Mouse (Mus musculus) yolk sac, embryonic 10.5 days (tissue): Measurements from ENCODE around the gene Sele.
"Not testable (repeated sequence)": the region's sequence is repeated elsewhere in the genome, so short reads cannot be mapped to it uniquely, and the experiment has no call there.

Experiments
- DNase-seq: peaks from one replicate; pipeline ENCODE4 v3.0.0-alpha.2; 2017; ENCODE audit warnings: low spot score

Sele gene

DNA sequence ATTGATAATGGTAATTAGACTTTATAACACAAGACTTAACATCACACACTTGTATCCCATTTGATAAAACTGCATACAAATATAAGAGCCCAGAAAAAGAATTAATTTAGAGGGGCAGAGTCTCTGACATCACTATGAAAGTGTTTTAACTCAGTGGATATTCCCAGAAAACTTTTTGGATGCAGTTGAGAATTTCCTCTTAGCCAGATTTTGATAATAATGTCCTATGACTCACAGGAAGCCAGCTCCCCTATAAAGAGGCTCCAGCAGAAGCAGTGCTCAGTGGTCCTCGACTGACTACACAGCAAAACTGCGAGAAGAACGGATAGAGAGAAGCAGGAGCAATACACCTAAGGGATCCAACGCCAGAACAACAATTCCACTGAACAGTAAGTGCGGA, at the start of gene Sele:
TSS of gene Sele (plus strand) at position 301 of the 400 bp plus-strand sequence.
- no peak for DNase-seq

DNA sequence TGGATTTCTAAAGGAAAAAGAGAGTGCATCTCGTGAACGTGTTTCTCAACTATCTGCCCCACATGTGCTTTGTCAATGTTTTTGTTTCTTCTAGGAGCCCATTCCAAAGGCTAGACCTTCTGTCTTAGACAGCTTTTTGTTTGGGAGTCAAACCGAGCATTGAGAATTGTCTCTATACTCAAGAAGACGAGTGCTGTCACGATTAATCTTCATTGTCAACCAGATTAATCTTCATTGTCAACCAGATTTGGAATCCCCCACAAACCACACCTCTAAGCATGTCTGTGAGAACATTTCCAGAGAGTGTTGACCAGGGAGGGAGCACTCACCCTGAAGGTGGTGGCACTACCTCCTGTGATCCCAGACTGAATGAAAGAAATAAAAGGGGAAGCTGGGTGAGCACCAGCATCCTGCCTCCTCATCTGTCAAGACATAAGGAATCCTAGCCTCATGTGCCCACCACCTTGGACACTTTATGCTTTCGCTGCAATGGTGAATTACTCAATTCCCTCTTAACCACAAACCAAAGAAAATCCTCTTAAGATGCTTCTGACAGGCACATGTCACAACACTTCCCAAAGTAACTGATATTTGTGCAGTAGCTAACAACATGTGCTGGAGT, 46.1 kb upstream of the Sele start:
- DNase-seq: no peak

DNA sequence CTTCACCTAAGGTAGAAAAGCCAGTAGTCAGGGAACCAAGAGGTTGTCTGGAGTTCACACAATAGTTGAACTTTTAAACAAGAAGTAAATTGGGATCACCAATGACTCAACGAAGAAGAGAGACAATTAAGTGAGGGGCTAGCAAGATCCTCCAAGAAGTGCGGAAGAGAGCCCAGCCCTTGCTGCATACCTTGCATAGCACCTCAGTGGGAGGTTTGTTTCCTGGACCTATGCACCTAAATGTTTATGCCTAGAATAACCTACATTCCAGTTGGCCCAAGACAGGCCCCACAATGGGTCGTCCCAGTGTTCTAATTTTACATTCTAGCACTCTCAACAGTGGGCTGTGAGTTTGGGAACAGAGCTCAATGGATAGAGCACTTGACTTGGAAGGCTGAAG, 43.7 kb upstream of the Sele start:
- no peak for DNase-seq

DNA sequence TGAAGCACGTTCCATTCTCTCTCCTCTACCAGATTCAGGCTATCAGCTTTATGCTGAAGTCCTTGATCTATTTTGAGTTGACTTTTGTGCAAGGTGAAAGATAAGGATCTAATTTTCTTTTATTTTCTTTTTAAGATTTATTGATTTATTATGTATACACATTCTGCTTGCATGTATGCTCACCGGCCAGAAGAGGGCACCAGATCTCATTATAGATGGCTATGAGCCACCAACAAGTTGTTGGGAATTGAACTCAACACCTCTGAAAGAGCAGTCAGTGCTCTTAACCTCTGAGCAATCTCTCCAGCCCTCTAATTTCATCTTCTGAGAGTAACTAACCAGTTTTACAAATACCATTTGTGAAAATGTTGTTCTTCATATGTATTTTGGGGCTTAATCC, 38.8 kb upstream of the Sele start:
- DNase-seq: no peak

DNA sequence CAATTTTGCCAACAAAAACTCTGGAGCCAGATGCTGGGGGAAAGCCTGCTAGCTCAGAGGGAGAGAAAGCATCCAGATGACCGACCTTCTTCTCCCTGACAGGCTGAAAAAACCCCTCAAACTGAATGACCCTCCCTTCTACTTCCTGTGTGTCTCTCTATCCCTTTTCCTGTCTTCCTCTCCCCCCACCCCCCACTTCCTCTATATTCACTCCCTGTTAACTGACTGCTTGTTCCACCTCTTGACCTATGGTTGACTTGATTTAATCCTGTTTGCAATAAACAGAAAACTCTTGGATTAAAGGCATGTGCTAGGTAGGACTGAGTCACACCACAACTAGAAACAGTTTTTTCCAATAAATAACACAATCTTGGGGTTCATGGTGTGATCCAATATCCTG, 33.4 kb upstream of the Sele start:
- no peak for DNase-seq

DNA sequence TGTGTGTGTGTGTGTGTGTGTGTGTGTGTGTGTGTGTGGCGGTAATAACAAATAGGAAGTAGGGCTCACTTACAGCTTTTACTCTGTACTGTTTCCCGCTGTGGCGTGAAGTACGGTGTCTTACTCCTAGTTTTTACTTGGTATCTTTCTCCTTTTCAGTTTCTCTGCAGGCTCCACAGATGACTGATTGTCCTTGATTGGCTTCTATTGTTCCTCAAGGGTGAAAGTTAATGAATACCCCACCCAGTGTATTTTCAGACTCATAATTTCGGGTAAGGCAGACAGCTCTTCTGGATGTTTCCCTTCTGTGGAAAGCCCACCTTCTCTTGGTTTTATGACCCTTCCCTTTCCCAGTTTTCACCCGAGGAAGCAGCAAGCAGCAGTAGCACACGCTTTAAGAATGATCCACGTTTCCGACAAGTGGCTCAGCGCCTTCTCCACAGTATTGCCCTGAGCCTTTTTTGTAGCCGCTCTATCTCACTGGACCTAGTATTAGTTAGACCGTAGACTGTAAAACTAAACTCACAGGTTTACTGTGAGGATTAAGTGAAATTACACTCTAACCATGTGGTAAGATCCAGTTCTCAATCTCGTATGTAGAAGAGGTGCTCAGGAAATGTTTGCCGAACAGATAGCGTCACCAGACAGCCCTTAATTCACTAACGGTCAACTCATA, 29.7 kb upstream of the Sele start:
- DNase-seq: no peak

DNA sequence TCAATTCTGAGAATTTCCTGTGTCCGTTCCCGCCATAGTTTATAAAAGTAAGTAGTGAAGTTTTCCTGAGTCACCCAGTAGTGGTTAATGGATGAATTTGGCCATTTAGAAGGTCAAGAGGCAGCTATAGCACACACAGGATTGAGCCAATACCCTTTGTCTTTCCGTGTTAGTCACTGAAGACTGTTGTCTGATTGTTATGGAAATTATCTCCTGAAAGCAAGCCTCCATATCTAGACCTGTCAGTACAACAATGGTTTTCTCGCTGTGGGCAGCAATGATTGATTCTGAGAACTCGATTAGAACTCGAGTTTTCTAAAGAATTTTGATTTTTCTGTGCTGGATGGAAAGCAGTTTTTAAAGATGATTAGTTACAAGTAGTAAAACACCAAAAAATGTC, 28.2 kb upstream of the Sele start:
- no peak for DNase-seq

DNA sequence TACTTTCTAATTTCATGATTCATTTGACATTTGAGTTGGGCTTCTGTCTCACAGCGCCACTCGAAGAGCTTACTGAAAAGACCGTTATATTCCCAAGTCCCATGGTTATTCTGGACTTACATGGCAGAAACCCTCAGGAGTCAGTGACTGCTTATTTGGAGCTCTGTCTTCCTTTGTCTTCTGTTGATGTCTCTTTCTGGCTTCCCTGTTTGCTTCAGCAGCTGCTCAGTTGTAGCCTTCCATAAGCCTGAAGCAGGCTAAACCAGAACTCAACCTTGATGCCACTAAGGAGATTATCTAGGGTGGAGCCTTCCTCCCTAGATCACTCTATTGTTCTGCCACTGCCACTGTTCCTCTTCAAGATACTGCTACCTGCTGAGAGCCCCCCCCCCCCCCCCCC, 27.3 kb upstream of the Sele start:
- DNase-seq: not testable (repeated sequence)

DNA sequence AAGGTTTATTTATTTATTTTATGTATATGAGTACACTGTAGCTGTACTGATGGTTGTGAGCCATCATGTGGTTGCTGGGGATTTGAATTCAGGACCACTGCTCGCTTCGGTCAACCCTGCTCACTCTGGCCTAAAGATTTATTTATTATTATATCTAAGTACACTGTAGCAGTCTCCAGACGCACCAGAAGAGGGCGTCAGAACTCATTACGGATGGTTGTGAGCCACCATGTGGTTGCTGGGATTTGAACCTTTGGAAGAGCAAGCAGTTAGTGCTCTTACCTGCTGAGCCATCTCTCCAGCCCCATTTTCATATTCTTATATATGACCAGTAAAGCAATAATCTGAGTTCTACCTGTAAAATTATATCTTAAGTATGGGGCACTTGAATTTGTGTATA, 25.9 kb upstream of the Sele start:
- not testable (repeated sequence) for DNase-seq

DNA sequence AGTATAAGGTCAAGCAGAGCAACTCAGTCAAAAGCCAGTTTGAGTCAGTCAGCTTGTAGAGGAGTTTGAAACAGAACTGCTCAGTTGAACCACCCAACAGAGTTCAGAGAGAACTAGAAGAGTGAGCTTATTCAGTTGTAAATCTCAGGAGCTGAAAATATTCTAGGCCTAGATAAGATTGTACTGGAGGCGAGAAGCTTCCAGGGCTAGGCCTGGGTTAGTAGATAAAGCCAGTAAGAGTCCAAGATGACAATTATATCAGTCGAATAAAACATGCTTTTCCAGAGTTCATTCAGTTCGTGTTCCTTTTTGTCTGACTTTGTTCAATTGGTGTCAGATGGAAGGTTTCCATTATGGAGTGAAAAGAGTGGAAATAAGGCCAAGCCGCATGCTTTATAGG, 22.3 kb upstream of the Sele start:
- DNase-seq: no peak

DNA sequence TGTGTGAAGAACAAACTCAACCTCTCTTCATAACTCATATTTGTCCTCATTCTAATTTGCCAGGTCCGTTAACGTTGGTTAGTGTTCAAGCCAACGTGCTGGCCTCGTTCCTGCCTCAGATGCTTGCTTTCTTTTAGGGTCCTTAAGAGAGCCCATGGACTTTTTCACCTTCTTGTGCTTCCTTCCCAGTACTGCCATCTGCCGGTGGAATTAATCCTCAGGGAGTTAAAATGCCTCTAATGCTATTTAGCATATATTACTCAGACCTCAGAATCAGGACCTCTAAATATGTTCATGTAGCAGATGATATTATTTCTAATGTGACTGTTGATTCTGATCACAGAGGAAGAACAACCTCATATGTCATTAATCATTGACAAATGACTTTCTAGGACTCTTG, 20.6 kb upstream of the Sele start:
- DNase-seq: no peak

DNA sequence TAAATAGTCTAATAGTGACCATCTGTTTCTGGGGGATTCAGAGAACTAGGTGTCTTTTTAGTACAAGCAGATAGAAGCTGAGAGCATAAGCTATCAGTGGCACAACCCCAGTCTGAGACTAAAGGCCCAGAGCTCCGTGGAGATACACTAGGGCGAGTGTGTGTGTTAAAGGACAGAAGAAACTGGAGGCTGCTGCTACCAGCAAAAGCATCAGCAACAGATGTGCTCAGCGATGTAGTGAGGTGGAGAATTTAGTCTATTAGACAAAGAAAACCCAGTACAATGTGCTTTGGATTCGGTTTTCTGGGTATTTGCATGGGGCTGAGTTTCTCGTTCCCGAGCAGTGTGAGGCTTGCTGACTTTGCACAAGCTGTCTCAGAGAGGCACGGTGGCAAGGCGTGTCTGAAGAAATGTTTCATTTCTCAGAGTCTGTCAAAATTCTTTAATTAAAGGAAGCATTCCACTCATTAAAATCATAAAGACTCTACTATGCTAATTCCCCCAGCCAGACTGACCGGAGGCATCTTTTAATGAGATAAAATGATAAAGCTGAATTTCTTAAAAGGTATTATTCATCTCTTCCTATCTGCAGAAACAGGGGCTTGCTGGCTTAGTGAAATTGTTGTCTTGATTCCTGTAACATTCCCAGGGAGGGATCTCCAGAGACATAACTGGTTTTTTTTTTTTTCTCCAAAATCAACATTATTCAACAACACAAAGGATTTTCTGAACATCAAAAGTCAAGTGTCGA, 7.5 kb upstream of the Sele start:
- DNase-seq: no peak

DNA sequence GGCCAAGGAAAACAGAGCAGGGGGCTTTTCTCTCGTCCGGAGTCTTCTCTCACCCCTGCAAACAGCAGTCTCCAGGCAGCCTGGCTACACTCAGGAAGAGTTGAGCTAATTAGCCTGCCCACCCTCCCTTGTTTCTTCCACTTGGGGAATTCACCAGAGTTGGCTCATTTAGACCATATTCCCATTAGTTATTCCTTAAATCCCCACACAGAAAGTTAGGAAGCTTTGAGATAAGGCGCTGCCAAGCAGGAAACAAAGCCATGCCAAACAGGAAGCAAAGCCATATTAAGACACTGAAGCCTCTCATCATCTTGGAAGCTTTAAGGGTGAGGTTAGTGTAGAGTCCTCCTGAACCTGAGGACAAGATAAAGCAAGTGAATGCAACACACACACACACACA, 4.5 kb upstream of the Sele start:
- DNase-seq: no peak

DNA sequence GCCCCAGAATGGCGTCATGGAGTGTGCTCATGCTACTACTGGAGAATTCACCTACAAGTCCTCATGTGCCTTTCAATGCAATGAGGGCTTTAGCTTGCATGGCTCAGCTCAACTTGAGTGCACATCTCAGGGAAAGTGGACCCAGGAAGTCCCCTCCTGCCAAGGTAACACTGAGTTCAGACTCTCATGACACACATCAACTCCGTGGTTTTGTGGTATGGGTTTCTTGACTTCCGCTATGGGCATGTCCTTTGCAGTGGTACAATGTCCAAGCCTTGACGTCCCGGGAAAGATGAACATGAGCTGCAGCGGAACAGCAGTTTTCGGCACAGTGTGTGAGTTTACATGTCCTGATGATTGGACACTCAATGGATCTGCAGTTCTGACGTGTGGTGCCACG, 5.5 kb downstream of the Sele start:
- DNase-seq: no peak

DNA sequence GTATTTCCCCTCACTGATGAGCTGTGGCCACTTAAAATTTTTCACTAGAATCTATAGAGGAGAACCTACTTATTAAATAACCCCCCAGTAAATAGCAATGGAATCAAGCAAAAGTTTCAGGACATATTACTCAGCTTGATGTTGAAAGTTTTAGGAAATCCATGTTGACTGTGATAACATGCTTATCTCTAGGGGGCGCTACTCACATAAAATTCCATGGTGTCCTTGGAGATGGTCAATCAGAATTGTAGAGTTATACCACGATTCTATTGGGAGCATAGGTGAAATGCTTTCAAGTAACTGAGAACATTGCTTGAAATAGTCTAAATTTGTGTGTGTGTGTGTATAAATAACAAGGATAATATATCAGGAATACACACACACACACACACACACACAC, 6.8 kb downstream of the Sele start:
- no peak for DNase-seq

DNA sequence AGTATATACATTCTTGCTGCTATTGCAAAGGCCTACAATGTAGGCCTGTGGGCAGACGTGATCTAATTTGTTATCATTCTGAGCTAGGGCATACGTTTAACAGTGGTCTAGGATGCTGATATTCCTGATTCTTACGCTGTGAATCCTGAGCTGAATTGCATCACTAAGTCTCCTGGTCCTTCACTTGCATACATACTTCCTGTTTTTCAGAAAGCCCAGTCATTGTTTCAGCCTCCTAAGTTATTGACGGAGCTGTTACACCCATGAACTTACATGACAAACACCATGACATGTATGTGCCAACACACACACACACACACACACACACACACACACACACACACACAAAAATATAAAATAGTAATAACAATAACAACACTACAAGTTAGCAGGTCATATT, 12.0 kb downstream of the Sele start:
- no peak for DNase-seq

DNA sequence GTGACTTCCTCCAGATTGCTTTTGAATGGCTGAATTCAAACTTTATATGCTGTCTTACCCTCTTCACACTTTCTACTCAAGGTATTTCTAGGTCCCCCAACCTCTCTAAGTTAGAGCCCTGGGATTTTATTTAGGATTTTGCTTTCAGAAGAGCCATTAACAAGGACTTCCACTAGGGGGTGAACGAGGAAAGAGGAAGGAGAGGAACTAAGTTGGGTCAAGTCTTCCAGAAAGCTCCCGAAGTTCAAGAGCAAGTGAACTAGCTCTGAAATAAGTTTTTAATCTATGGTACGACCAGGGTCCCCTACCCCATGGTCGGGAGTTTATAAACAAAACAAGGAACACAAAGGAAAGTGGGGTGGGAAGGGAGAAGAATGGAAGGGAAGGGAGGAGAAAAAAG, 13.2 kb downstream of the Sele start:
- no peak for DNase-seq

DNA sequence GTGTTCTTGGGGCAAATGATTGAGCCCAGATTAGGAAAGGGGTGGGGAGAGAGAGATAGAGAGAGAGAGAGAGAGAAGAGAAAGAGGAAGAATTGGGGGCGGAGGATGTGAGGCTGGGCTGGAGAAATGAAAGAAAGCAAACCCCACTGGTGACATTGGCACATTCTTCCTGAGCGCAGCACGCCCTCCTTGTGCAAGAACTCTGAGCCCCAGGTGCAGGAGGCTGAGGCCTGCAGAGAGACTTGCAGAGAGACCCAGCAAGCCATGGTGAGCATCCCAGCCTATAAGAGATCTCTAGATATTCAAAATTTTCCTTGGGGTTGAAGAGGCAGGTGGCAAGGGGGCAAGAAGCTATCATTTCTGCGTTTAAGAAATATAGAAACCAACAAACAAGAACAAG, 13.9 kb downstream of the Sele start, which contains the start of gene Sell:
TSS of gene Sell (plus strand) at position 58 of the 400 bp plus-strand sequence.
- no peak for DNase-seq

DNA sequence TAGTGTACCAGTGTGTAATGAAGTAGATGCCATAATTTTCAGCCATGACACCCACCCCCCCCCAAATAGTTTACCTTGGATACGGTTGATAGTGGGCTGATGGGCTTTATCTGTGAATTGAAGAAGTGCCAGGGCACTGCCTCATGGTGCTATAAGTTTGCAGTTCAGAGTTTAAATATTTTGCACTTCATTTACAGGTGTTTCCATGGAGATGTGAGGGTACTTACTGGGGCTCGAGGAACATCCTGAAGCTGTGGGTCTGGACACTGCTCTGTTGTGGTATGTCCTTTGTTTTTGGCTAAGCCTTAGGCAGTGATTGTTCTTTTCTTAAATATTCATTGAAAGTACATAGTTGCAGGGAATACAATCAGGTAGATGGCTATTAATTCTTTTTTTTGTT, 14.8 kb downstream of the Sele start:
- DNase-seq: no peak

DNA sequence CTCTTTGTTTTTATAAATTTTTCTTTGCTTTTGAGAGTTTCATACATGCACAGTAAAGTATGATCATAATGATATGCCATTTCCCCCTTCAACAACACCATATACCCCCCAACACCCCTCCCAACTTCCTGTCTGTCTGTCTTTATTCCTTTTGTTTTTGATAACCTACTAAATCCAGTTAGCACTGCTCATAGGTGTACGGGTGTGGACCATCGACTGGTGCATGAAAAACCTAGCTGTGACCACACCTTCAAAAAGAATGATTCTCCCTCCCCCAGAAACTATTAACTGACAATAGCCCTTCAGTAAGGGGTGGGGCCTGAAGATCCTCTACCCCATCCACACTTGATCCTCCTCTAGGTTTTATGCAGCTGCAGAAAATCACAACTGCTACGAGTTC, 15.7 kb downstream of the Sele start:
- no peak for DNase-seq

DNA sequence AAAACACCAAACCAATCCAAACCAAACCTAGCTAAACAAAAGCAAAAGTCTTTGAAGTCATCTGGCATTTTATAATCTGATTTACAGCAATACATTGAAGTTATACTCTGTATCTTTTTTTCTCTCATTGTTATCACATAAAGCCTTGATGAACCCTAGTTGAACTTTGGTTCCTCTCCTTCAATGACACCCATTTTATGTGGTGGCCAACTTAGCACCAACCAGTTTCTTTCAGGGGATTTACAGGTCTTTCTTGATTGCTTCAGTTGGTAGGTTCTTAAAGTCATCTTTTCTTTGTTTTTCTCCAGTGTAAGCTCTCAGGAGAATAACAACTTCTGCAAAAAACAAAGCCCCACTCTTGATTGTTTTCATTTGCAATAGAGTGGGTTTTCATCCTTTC, 21.2 kb downstream of the Sele start:
- no peak for DNase-seq

DNA sequence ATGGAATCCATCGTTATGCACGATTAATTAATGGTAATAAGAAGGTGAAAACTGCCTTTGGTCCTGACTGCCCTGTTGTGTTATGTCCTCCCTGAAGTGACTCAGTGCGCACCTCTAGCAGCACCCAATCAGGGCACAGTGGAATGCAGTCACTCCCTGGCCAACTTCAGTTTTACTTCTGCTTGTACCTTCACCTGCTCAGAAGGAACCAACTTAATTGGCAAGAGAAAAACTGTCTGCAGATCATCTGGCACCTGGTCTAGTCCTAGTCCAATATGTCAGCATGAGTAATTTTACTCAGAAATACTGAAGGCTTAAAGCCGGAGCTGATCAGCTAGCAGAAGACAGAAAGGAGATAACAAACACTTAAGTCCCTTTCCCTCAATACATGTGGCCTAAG, 22.4 kb downstream of the Sele start:
- no peak for DNase-seq

DNA sequence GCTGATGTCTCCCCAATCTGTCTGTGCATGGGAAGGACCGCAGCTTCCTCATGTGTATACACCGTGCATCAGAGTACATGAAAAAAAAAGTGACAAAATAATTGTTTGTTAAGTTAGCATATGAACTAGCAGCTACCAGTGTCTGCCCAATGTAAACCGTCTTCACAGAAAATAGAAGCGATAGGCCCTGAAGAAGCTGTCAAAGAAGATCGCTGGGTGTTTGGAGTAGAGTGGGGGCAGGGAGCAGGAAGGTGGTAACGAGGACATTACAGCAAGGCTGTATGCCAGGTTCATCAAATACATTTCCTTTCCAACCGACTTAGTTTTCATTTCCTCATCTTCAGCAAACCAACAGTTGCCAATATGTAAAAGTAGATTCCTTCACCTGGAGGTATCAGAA, 23.1 kb downstream of the Sele start:
- DNase-seq: no peak

DNA sequence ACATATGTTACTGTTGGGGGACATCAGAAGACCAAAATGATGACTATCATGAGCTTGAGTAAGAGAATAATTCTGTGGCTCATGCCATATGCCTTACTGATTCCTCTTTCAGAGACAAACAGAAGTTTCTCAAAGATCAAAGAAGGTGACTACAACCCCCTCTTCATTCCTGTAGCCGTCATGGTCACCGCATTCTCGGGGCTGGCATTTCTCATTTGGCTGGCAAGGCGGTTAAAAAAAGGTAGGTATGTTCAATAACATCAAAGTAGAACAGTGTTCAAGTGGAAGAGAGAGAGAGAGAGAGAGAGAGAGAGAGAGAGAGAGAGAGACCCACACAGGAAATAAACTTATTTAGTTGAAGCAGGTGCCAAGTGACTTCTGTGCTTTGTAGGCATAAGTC, 24.0 kb downstream of the Sele start:
- no peak for DNase-seq
